Mouse (Mus musculus): ENCODE results near the gene Crat. TPM values are rescaled to one million over a fixed set of nuclear protein-coding genes. Genes with fewer than 3 reads are reported as not detected.
A peak's percentile ranks its signal among the peaks of the same experiment; 100 is the strongest.

Crat gene
- total RNA-seq, 2 experiments from 2014 or later, result 448 to 485 TPM

- peak; percentile 82 to 85 for DNase-seq
- intact Hi-C loops (cut with DNase I), result no loop called here
These were observed 6.0 kb downstream of the Crat start for GRCm38 (mm10) chr2:30409454-30410176.

DNA sequence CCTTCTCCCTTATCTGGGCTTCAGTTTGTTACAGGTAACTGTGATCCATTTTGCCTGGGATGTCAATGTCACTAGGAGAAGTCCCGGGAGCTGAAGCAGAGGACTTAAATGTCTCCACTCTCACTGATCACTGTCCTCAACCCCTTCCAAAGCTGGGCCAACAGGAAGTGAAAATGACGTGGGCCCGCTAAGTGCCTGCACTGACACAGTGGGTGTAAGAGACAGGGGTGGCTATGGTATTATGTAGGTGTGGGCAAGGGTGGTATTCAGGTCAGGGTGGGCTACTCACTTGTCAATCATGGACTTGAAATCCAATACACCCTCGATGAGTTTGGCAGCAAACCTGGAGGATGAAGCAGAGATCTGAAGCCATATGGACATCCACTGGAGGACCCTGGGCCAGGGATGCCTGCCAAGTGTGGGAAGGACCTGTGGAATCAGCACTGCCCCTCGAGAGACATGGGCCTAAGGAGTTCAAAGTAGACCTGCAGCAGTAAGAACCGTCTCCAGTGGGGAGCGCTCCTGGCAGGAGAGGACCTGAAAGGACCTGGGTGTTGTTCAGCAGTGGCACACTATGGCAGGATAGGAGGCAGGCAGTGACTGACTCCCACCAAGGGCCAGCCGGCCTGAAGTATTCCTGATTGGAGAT lies 7.0 kb downstream of the Crat start:
- intact Hi-C loops (cut with DNase I), result no loop called here

GRCm38 (mm10) chr2:30407778-30408177 lies 7.8 kb downstream of the Crat start:
- intact Hi-C loops (cut with DNase I), result no loop called here
- no peak for DNase-seq

More for the DNA sequence above, 7.0 kb downstream of the Crat start:
- no peak for DNase-seq

DNA sequence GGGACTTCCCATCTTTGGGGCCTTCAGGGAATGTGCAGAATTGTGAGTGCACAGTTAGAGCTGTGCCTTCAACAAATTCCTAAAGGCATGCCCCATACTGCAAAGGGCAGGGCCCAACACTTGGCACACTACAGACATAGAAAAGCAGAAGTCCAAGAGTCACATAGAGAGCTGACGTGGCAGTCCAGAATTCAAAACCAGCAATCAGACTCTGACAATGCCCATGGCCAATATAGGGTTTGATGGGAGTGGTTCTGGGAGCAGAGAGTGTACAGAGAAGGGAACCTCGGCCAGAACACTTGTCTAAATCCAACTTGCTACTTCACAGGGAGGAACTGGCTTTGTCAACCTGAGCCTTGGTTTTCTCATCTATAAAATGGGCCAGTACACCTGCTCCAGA lies 8.4 kb downstream of the Crat start:
- no peak for DNase-seq
- intact Hi-C loops (cut with DNase I), result no loop called here

GRCm38 (mm10) chr2:30403870-30404269 lies 11.7 kb downstream of the Crat start:
- intact Hi-C loops (cut with DNase I), result no loop called here
- DNase-seq, result no peak

- intact Hi-C loops (cut with DNase I), result no loop called here
- no peak for DNase-seq
These were observed 12.8 kb downstream of the Crat start for GRCm38 (mm10) chr2:30402843-30403242.

GRCm38 (mm10) chr2:30402351-30402826 lies 13.2 kb downstream of the Crat start:
- intact Hi-C loops (cut with DNase I), result no loop called here
- DNase-seq, result no peak

DNA sequence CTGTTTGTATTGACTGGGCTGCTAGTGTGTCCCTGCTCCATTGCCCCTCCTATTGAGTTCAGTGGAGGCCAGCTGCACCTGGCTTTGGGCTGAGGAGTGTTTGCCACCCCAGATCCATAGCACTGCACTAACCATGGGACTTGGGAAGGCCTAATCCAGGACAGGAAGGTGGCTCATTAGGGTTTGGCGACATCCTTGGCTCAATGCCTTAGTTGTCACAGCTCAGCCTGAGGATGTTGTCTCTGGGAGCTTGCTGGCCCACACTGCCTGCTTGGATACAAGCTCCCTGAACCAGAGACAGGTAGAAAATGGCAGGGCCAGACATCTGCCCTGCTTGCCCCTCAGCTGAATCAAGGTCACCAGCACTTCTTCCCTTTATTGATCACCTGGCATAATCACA lies 14.0 kb downstream of the Crat start:
- DNase-seq, result no peak
- intact Hi-C loops (cut with DNase I), result no loop called here

DNA sequence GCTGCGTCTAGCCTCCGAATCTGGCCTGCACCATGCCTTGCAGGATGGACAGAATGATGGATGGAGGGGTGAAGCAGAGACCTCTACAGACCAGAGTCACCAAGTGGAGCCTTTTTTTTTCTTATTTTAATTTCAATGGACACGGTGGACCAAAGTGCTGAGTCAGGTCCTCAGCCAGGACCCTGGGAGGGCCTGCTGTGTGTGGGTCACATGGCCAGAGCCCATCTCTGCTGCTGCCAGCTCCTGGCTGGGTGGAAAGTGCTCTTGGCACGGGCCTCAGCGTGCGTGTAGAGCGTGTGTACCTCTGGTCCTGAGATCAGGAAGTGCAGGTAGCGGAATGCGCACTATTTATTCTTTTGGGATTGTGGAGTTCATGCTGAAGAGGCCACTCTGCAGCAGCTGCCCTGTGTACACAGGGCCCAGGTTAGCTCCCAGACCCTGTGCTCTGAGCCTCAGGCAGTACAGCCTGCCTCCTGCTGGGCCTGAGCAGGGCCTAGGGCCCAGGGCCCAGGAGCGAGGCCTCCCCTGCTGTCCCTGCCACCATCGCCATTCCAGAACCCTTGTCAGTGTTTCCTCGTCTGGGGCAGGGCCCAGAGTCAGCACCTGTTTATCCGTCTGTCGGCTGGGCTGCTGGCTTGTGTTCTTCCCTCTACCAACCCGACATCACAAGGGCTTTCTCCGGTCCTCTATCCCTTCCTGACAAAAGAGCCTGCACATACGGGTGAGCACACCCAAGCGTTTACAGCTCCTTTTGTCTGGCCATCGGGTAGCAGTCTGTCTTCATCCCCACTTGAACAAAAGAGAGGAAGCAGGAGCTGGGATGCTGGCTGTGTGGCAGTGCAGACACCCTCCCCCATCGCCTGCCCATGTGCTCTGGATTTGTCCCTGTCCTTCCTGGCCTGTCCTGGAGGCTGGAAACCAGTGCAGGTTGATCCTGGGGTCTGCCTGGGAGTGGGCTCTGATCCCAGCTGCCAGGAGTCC lies 16.1 kb downstream of the Crat start:
- intact Hi-C loops (cut with DNase I), result no loop called here
- no peak for DNase-seq

GRCm38 (mm10) chr2:30397986-30398512 lies 17.6 kb downstream of the Crat start:
- intact Hi-C loops (cut with DNase I), result no loop called here
- DNase-seq, result no peak

GRCm38 (mm10) chr2:30396246-30396645 lies 19.4 kb downstream of the Crat start:
- DNase-seq, result no peak
- intact Hi-C loops (cut with DNase I), result no loop called here

GRCm38 (mm10) chr2:30395757-30396156 lies 19.9 kb downstream of the Crat start:
- intact Hi-C loops (cut with DNase I), result no loop called here

DNA sequence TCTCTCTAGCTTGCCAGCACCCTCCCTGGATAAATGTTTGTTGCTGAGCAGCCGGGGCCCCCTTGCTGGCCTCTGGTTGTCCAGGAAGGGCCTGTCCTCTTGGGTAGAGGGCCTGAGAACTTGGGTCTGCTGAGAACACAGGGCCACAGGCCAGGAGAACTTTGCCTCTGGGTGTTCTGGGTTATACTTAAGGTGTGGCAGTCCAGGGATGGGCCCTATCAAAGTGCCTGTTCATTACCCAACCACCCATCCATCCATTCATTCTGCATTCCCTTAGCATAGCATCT lies 22.3 kb downstream of the Crat start:
- intact Hi-C loops (cut with DNase I), result no loop called here
- DNase-seq, result no peak

More at GRCm38 (mm10) chr2:30395757-30396156, 19.9 kb downstream of the Crat start:
- DNase-seq, result no peak

- intact Hi-C loops (cut with DNase I), result no loop called here
- peak; percentile 81 to 82 for DNase-seq
These were observed 22.8 kb downstream of the Crat start for GRCm38 (mm10) chr2:30392577-30393369.

- DNase-seq, result peak; percentile 97 to 98
- intact Hi-C loops (cut with DNase I), result no loop called here
These were observed 23.5 kb downstream of the Crat start, which contains the start of gene Dolpp1 for GRCm38 (mm10) chr2:30392114-30392576. Dolpp1 (plus strand) TSS chr2:30392254.

DNA sequence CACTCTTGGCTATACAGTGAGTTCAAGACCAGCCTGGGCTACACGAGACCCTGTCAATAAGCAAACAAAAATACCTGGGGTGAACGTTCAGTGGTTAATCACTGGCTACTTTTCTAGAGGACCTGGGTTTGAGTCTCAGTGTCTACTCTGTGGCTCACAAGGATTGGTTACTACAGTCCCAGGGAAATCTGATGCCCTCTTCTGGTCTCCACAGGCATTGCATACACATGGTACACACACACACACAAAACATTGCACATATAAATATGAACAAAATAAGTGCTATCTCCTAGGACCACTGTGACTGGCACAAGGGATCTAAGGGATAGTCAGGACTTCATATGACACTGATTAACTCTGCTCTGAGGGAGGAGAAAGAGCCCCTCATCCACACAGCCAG lies 26.6 kb downstream of the Crat start:
- no peak for DNase-seq
- intact Hi-C loops (cut with DNase I), result no loop called here

GRCm38 (mm10) chr2:30386913-30387312 lies 28.7 kb downstream of the Crat start:
- intact Hi-C loops (cut with DNase I), result no loop called here
- DNase-seq, result no peak

DNA sequence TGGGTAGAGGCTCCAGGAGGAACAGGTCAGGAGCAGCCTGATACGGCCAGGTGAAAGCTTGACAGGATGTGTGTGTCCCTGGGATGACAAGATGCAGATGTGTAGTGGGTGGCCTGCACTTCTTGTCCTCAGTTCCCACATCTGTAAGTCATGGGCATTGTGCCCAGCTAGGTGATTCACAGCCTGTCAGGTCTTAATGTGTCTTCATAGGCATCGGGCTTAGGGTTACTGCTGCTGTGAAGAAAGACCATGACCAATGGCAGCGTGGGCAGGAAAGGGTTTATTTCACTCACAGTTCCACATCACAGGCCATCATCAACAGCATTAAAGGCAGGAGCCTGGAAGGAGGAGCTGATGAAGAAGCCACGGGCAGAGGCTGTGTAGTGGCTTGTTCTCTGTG lies 30.0 kb downstream of the Crat start:
- DNase-seq, result no peak
- intact Hi-C loops (cut with DNase I), result no loop called here

- intact Hi-C loops (cut with DNase I), result no loop called here
- no peak for DNase-seq
These were observed 30.8 kb downstream of the Crat start for GRCm38 (mm10) chr2:30384814-30385213.

- peak in 1 of 2 experiments; percentile 51 for DNase-seq
- intact Hi-C loops (cut with DNase I), result no loop called here
These were observed 34.3 kb downstream of the Crat start for GRCm38 (mm10) chr2:30381377-30381725.

Measured in heart, postnatal 10 days (tissue).